Mouse (Mus musculus) heart, postnatal 36 days (tissue): Measurements from ENCODE around the gene Nek2. TPM values are rescaled to one million over a fixed set of nuclear protein-coding genes. Genes with fewer than 3 reads are reported as not detected.

Source experiments
- DNase-seq, 2 experiments: peaks; one replicate each; pipeline ENCODE4 v3.0.0; 2021 to 2022
- intact Hi-C: fragments of 180-260 bp; cut with DNase I; formaldehyde crosslinking; loops from one replicate; pipeline ENCODE4 v1.15.1; 2025
- total RNA-seq, 2 experiments: library from RNA; stranded (reverse); gene quantifications; 2 replicates each; pipeline ENCODE4 v1.2.3; 2021

Gene Nek2
- total RNA-seq, 2 experiments from 2014 or later = 0.53 to 0.70 TPM

DNA sequence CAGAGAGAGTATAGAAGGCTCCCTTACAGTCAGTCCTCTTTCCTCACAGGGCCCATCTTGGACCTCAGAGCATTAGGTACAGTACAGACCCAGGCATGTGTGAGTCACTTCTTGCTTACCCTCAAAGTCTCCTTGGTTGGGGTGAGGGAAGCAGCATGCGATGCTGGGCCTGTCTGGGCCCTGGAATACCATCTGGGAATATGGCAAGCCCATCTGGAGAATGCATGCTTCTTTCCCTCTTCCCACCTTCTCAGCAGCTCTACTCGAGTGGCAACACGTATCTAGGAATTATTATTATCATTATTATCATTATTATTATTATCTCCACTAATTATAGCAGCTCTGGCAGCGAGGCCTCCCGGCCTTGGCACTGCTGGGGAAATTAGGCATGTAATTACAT, 33.5 kb downstream of the Nek2 start:
- no peak for DNase-seq
- intact Hi-C loops = no loop called here

DNA sequence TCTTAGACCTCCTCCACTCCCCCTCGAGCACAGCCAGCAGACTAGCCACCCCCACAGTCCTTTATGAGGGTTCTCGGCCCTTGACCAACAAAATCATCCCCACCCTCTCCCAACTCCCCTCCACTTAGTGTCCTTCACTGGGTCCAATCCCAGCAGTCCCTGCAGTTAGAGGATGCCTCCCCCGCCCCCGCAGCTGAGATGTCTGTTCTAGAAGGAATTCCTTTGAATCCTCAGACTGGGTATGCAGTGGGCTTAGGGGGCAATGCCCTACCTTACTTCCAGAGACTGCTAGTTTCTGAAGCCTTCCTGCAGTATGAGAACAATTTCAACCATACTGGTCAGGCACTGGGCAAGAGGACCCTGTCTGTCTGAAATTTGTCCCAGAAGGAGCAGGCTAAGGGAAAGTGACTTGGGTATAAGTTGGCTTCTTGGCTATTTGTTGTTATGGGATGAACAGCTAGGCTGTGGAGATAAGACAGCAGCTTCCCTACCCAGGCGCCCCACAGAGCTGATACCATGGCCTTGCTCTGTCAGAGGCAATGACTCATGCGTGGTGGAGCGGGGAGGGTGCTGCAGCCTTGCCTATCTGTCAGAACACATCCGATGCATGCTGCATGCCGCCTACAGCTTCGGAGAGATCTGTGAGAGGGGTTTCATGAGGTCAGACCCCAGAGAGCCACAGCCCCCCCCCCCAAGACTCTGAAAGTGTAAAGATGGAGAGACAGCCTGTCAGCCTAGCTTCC, 34.1 kb downstream of the Nek2 start:
- DNase-seq = no peak
- intact Hi-C loops = no loop called here

- intact Hi-C loops = no loop called here
- DNase-seq = no peak
These were observed 35.8 kb downstream of the Nek2 start for GRCm38 (mm10) chr1:191856886-191857651.

DNA sequence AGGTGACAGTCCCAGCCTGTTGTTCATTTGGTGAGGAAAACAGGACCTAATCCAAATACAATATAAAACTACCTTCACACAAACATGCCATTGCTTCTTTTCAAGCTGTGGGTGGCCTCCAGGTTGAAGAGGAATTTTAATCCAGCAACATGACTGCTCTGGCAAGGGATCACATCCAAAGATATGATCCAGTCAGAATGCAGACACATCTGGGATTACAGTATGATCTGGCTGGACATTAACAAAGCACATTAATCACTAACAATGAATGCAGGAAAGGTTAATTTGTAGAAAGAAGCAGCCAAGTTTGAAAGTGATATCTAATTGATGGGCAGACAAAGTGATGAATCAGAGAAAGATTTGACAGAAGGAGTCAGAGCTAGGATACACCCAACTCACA, 36.9 kb downstream of the Nek2 start:
- intact Hi-C loops = no loop called here
- DNase-seq = no peak

DNA sequence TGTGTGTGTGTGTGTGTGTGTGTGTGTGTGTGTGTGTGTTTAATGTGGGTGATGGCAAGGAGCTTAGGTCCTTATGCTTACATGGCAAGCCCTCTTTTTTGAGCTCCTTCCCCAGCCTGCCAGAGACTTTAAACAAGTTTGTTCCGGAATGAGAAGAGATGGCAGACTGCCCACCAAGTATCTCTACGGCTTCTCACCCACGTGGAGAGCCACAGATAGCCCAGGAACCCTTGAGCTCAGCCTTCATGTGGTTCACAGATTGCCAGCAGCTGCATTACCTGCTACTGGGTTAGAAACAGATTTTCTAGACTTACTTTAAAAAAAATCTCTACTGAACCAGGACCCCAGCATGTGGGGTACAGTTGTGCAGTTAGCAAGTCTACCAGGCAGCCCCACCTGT, 38.6 kb downstream of the Nek2 start:
- DNase-seq = no peak
- intact Hi-C loops = no loop called here

DNA sequence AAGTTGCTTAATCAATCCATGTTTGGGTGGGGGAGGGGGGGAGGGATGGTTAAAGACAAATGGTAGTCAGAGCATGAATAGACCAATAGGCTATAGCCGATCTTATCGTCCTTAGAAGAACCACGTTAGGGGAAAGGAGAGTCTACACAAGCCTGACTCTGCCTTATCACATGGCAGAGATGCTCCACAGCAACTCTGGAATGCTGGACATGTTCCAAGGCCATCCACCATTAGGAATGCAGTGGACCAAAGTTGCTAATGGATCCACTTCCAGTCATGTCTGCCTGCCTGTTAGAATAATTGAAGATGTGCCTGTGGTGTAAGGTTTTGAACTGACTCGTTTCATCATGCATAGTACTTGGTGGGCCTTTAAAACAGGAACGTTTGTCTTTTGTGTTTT, 40.0 kb downstream of the Nek2 start:
- DNase-seq = no peak
- intact Hi-C loops = no loop called here

DNA sequence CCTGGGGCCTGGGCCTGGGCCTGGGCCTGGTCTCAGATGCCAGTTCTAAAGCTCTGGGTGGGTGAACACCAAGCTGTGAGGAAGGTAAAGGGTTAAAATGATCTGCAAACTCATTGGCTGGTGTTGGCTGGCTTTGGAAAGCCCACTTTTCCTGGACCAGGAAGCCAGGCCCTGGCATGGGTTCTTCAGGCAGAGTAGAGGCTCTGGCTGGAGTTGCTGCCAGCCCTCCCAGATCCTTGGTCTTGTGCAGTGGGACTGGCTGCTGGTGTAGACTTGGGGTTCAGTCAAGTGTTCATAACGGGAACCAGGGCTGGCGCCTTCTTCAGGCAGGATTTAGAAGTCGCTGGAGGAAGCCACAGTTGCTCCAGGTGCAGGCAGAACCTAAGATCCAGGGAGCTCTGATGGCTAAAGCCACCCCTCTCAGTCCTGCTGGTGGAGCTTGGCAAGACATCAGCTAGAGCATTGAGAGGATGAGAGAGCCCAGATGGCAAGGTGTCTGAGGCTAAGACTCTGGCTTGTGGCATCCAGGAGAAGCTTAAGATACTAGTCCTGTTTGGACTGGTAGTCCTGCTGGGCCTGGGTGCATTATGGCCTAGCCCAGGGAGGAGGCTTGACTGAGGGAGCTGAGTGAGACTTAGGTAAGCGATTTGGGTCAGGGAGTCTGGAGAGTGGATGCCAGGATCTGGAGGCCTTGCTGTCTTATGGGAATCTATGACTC, 42.7 kb downstream of the Nek2 start:
- intact Hi-C loops = no loop called here
- no peak for DNase-seq

DNA sequence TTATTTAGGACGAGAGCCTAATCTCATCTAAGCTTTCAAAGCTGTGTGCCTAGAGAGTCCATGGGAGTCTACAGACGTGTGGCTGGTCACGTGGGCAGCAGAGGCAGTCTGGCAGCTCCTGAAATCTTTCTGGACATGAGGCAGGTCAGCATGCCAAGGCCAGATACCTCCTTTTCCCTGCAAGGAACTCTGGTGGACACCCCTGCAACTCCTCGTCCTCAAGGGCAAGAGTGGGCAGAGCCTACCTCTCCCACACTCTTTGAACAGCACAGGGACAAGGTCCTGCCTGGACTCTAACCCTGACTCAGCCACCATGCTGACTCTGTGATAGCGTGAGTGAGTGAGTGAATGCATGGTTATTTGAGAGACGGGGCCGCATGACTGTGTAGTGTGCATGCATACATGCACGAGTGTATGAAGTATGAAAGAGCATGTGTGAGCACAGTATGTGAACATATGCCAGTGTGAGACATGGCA, 43.3 kb downstream of the Nek2 start:
- no peak for DNase-seq
- intact Hi-C loops = no loop called here

- intact Hi-C loops = no loop called here
- no peak for DNase-seq
These were observed 50.9 kb downstream of the Nek2 start for GRCm38 (mm10) chr1:191872076-191872710.

GRCm38 (mm10) chr1:191875006-191875405, 53.8 kb downstream of the Nek2 start:
- intact Hi-C loops = no loop called here
- no peak for DNase-seq

- intact Hi-C loops = no loop called here
- no peak for DNase-seq
These were observed 54.5 kb downstream of the Nek2 start for GRCm38 (mm10) chr1:191875683-191876305.

GRCm38 (mm10) chr1:191877681-191878080, 56.4 kb downstream of the Nek2 start:
- intact Hi-C loops = no loop called here

GRCm38 (mm10) chr1:191878518-191878921, 57.3 kb downstream of the Nek2 start:
- intact Hi-C loops = no loop called here
- no peak for DNase-seq

More at GRCm38 (mm10) chr1:191877681-191878080, 56.4 kb downstream of the Nek2 start:
- DNase-seq = no peak

- DNase-seq = no peak
- intact Hi-C loops = no loop called here
These were observed 59.0 kb downstream of the Nek2 start for GRCm38 (mm10) chr1:191880247-191880646.

GRCm38 (mm10) chr1:191880921-191881609, 59.8 kb downstream of the Nek2 start:
- no peak for DNase-seq
- intact Hi-C loops = no loop called here

GRCm38 (mm10) chr1:191881663-191882062, 60.4 kb downstream of the Nek2 start:
- DNase-seq = no peak
- intact Hi-C loops = no loop called here
